Mouse (Mus musculus) CH12.LX (cell line): ENCODE results near the gene Klhl9.

Experiments used
- CTCF ChIP-seq, 2 experiments: IDR thresholded peaks in 1 of 2; conservative IDR thresholded peaks in 1 of 2; 2 replicates each; pipeline ENCODE4 v1.5.1; 2011 to 2012; ENCODE audit warnings: low read depth in 2 of 2, low read length in 2 of 2, improper control_type of control experiment in 1 of 2, inconsistent platforms in 1 of 2, mild to moderate bottlenecking in 1 of 2, moderate library complexity in 1 of 2
- EP300 ChIP-seq: IDR thresholded peaks from 2 replicates; pipeline ENCODE4 v1.6.1; 2011; ENCODE audit warnings: low read length, improper control_type of control experiment
- ETS1 ChIP-seq: conservative IDR thresholded peaks from 2 replicates; pipeline ENCODE4 v1.6.1; 2012; ENCODE audit warnings: low read depth, mild to moderate bottlenecking, inconsistent platforms, low read length, improper control_type of control experiment, moderate library complexity
- GABPA ChIP-seq: IDR thresholded peaks from 2 replicates; pipeline ENCODE4 v1.6.1; 2012; ENCODE audit warnings: low read depth, low read length, improper control_type of control experiment, inconsistent platforms; ENCODE audit not compliant: insufficient replicate concordance
- HCFC1 ChIP-seq: IDR thresholded peaks from 2 replicates; pipeline ENCODE4 v1.6.1; 2012; ENCODE audit warnings: low read depth, mild to moderate bottlenecking, inconsistent platforms, low read length, improper control_type of control experiment
- JUN ChIP-seq: IDR thresholded peaks from 2 replicates; pipeline ENCODE4 v1.6.1; 2011; ENCODE audit warnings: low read depth, mild to moderate bottlenecking, low read length, improper control_type of control experiment, moderate library complexity; ENCODE audit not compliant: insufficient read depth
- MEF2A ChIP-seq: IDR thresholded peaks from 2 replicates; pipeline ENCODE4 v1.6.1; 2014; ENCODE audit warnings: low read depth, mild to moderate bottlenecking, inconsistent platforms, low read length, improper control_type of control experiment, borderline replicate concordance
- MXI1 ChIP-seq: IDR thresholded peaks from 2 replicates; pipeline ENCODE4 v1.6.1; 2011; ENCODE audit warnings: mild to moderate bottlenecking, low read depth, low read length, improper control_type of control experiment
- POLR2A ChIP-seq: IDR thresholded peaks from 2 replicates; pipeline ENCODE4 v1.6.1; 2011; ENCODE audit warnings: low read depth, mild to moderate bottlenecking, improper control_type of control experiment, low read length
- RCOR1 ChIP-seq: conservative IDR thresholded peaks from 2 replicates; pipeline ENCODE4 v1.6.1; 2012; ENCODE audit warnings: low read depth, mild to moderate bottlenecking, inconsistent platforms, low read length, improper control_type of control experiment
- SIN3A ChIP-seq: IDR thresholded peaks from 2 replicates; pipeline ENCODE4 v1.6.1; 2012; ENCODE audit warnings: low read length, improper control_type of control experiment, inconsistent platforms
- TCF12 ChIP-seq: IDR thresholded peaks from 2 replicates; pipeline ENCODE4 v1.6.1; 2014; ENCODE audit warnings: low read depth, mild to moderate bottlenecking, inconsistent platforms, low read length, improper control_type of control experiment
- USF1 ChIP-seq: IDR thresholded peaks from 2 replicates; pipeline ENCODE4 v1.6.1; 2014; ENCODE audit warnings: low read depth, mild to moderate bottlenecking, inconsistent platforms, low read length, improper control_type of control experiment
- ZC3H11A ChIP-seq: IDR thresholded peaks from 2 replicates; pipeline ENCODE4 v1.6.1; 2012; ENCODE audit warnings: low read depth, mild to moderate bottlenecking, inconsistent platforms, low read length, improper control_type of control experiment

- TF ChIP-seq MEF2A, result no peak
- TF ChIP-seq EP300, result no peak
- TF ChIP-seq RCOR1, result no peak
- no peak for TF ChIP-seq CTCF (conservative IDR thresholded peaks at IDR 0.05 in 1 of 2, IDR thresholded peaks at IDR 0.05 in 1 of 2; ENCODE audit: low read depth in 2 of 2, low read length in 2 of 2)
- TF ChIP-seq ZC3H11A, result no peak
- TF ChIP-seq JUN, result no peak
- no peak for TF ChIP-seq MXI1
- no peak for TF ChIP-seq POLR2A
- TF ChIP-seq GABPA, result no peak
- no peak for TF ChIP-seq TCF12
- TF ChIP-seq HCFC1, result no peak
- no peak for TF ChIP-seq USF1
- no peak for TF ChIP-seq ETS1
- TF ChIP-seq SIN3A, result no peak
These were observed 16.8 kb upstream of the Klhl9 start for GRCm38 (mm10) chr4:88739036-88739435.
